Mouse (Mus musculus): Measurements from ENCODE around the gene Efhd2.
A peak's percentile ranks its signal among the peaks of the same experiment; 100 is the strongest.

Efhd2 gene

GRCm38 (mm10) chr4:141881289-141881914, 6.7 kb upstream of the Efhd2 start:
- no peak for DNase-seq (ENCODE audit: low read depth)

- DNase-seq (ENCODE audit: low read depth), result no peak
Observed at GRCm38 (mm10) chr4:141879875-141880274, 5.2 kb upstream of the Efhd2 start.

GRCm38 (mm10) chr4:141879074-141879473, 4.4 kb upstream of the Efhd2 start:
- no peak for DNase-seq (ENCODE audit: low read depth)

GRCm38 (mm10) chr4:141878621-141879020, 3.9 kb upstream of the Efhd2 start:
- no peak for DNase-seq (ENCODE audit: low read depth)

- DNase-seq (ENCODE audit: low read depth), result no peak
Observed at GRCm38 (mm10) chr4:141875481-141876108, 875 bp upstream of the Efhd2 start.

GRCm38 (mm10) chr4:141874111-141874600, 564 bp downstream of the Efhd2 start:
- DNase-seq (ENCODE audit: low read depth), result peak; percentile 26

GRCm38 (mm10) chr4:141872977-141873376, 1.7 kb downstream of the Efhd2 start:
- DNase-seq (ENCODE audit: low read depth), result no peak

- DNase-seq (ENCODE audit: low read depth), result no peak
Observed at GRCm38 (mm10) chr4:141871909-141872308, 2.8 kb downstream of the Efhd2 start.

- DNase-seq (ENCODE audit: low read depth), result no peak
Observed at GRCm38 (mm10) chr4:141871333-141871725, 3.4 kb downstream of the Efhd2 start.

- no peak for DNase-seq (ENCODE audit: low read depth)
Observed at GRCm38 (mm10) chr4:141870666-141871332, 3.9 kb downstream of the Efhd2 start.

GRCm38 (mm10) chr4:141869436-141870215, 5.1 kb downstream of the Efhd2 start:
- no peak for DNase-seq (ENCODE audit: low read depth)

- no peak for DNase-seq (ENCODE audit: low read depth)
Observed at GRCm38 (mm10) chr4:141868051-141868450, 6.7 kb downstream of the Efhd2 start.

- no peak for DNase-seq (ENCODE audit: low read depth)
Observed at GRCm38 (mm10) chr4:141867498-141867897, 7.2 kb downstream of the Efhd2 start.

- no peak for DNase-seq (ENCODE audit: low read depth)
Observed at GRCm38 (mm10) chr4:141866933-141867490, 7.7 kb downstream of the Efhd2 start.

- DNase-seq (ENCODE audit: low read depth), result no peak
Observed at GRCm38 (mm10) chr4:141865600-141865999, 9.1 kb downstream of the Efhd2 start.

- no peak for DNase-seq (ENCODE audit: low read depth)
Observed at GRCm38 (mm10) chr4:141865006-141865405, 9.7 kb downstream of the Efhd2 start.

GRCm38 (mm10) chr4:141864506-141864905, 10.2 kb downstream of the Efhd2 start:
- no peak for DNase-seq (ENCODE audit: low read depth)

GRCm38 (mm10) chr4:141863726-141864280, 10.9 kb downstream of the Efhd2 start:
- DNase-seq (ENCODE audit: low read depth), result no peak

- no peak for DNase-seq (ENCODE audit: low read depth)
Observed at GRCm38 (mm10) chr4:141862867-141863266, 11.9 kb downstream of the Efhd2 start.

GRCm38 (mm10) chr4:141861591-141862295, 13.0 kb downstream of the Efhd2 start:
- DNase-seq (ENCODE audit: low read depth), result no peak

- DNase-seq (ENCODE audit: low read depth), result no peak
Observed at GRCm38 (mm10) chr4:141860246-141860841, 14.4 kb downstream of the Efhd2 start.
